Mouse (Mus musculus): Measurements from ENCODE around the gene Ruvbl2. TPM values are rescaled to one million over a fixed set of nuclear protein-coding genes. Genes with fewer than 3 reads are reported as not detected.
A peak's percentile ranks its signal among the peaks of the same experiment; 100 is the strongest.
"Not testable (repeated sequence)": the region's sequence is repeated elsewhere in the genome, so short reads cannot be mapped to it uniquely, and the experiment has no call there.

Ruvbl2 gene
- 228 and 281 TPM in 2 replicates for total RNA-seq (2012; rRNA removed)

DNA sequence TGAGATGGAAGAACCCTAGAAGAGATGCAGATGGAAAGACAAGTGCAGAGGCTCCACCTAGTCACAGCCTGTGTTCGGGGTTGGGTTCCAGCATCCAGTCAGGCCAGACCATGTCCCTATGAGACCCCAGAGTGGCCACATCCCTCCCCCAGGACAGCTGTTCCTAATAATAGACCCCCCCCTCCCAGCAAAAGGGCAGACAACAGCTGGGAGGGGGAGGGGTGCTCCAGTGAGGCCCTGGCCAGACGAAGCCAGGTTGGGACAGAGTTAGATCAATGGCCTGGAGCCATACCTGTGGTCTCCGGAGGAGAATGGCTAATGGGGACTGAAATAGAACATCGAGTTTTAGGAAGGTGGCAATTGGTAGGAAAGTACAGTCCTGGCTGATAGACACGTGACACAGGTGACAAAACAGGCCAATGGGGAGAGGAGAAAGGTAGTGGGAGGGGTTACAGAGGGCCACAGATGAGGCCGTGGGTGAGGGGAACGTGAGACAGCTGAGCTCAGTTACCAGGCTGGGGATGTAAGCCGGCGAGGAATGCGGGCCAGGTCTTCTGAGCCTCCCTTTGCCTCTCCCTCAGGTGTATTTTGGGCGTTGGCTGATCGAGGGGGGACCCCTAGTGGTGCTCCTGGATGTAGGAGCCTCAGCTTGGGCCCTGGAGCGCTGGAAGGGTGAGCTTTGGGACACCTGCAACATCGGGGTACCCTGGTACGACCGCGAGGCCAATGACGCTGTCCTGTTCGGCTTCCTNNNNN, at the start of gene Ruvbl2:
Ruvbl2 (minus strand) TSS at position 576 of the 756 bp plus-strand sequence.
- DNase-seq (ENCODE audit: low read depth, low spot score), result no peak
- H3K9ac ChIP-seq (ENCODE audit: insufficient read depth, low read depth, low read length, poor library complexity, severe bottlenecking), result peak within 1 kb of the TSS; percentile 61
- peaks cover 2% of the 10 kb centered on the region; the same call in 1 of the 2 replicates for H3K36me3 ChIP-seq (ENCODE audit: control insufficient read depth, insufficient read depth, low read length, poor library complexity, severe bottlenecking)
- no peaks in the 10 kb centered on the region for H3K9me3 ChIP-seq (ENCODE audit: control insufficient read depth, insufficient read depth, low read depth, low read length)
- TF ChIP-seq ZC3H11A (IDR thresholded peaks at IDR 0.05; ENCODE audit: borderline replicate concordance, low read depth, low read length) (no peak), MAFK (IDR thresholded peaks at IDR 0.05; ENCODE audit: insufficient read depth, low read depth, low read length) (no peak), CHD2 (IDR thresholded peaks at IDR 0.05; ENCODE audit: low read depth, low read length) (no peak), HCFC1 (IDR thresholded peaks at IDR 0.05; ENCODE audit: borderline replicate concordance, insufficient read depth, low read length) (no peak), ZNF384 (IDR thresholded peaks at IDR 0.05; ENCODE audit: low read depth, low read length) (no peak)
- H3K27ac ChIP-seq (ENCODE audit: insufficient read depth, low read depth, low read length, poor library complexity, severe bottlenecking), result no peak within 1 kb of the TSS
- peak within 1 kb of the TSS; percentile 34 to 36; a peak in 3 of 4 replicates for H3K4me3 ChIP-seq (ENCODE audit: insufficient read depth in 1 of 2, low read depth in 1 of 2, low read length in 2 of 2, poor library complexity in 1 of 2, severe bottlenecking in 1 of 2)
- in situ Hi-C loops (cut with MboI; ENCODE audit: low sequenced_read_pairs in 2 of 2, unreplicated experiment in 2 of 2), result no loop called here
- peaks cover 7 to 13% of the 10 kb centered on the region in 2 experiments for H3K4me1 ChIP-seq (ENCODE audit: control insufficient read depth in 2 of 2, insufficient read depth in 2 of 2, low read length in 2 of 2, poor library complexity in 1 of 2)

GRCm38 (mm10) chr7:45486761-45487415, 49.0 kb upstream of the Ruvbl2 start, which contains the start of gene Gm45808:
Gene Gm45808, minus strand, starts transcription at chr7:45486811.
- in situ Hi-C loops (cut with MboI; ENCODE audit: low sequenced_read_pairs in 2 of 2, unreplicated experiment in 2 of 2), result no loop called here
- H3K9ac ChIP-seq (ENCODE audit: insufficient read depth, low read depth, low read length, poor library complexity, severe bottlenecking), result peak within 1 kb of the TSS; percentile 15; the same call in 1 of the 2 replicates
- H3K9me3 ChIP-seq (ENCODE audit: control insufficient read depth, insufficient read depth, low read depth, low read length), result no peaks in the 10 kb centered on the region
- TF ChIP-seq ZC3H11A (IDR thresholded peaks at IDR 0.05; ENCODE audit: borderline replicate concordance, low read depth, low read length), result no peak
- no peak for TF ChIP-seq HCFC1 (IDR thresholded peaks at IDR 0.05; ENCODE audit: borderline replicate concordance, insufficient read depth, low read length)
- no peak for TF ChIP-seq MAFK (IDR thresholded peaks at IDR 0.05; ENCODE audit: insufficient read depth, low read depth, low read length)
- TF ChIP-seq ZNF384 (IDR thresholded peaks at IDR 0.05; ENCODE audit: low read depth, low read length), result no peak
- no peak for TF ChIP-seq CHD2 (IDR thresholded peaks at IDR 0.05; ENCODE audit: low read depth, low read length)
- DNase-seq (ENCODE audit: low read depth, low spot score), result no peak
- no peak within 1 kb of the TSS for H3K27ac ChIP-seq (ENCODE audit: insufficient read depth, low read depth, low read length, poor library complexity, severe bottlenecking)
- H3K4me3 ChIP-seq (ENCODE audit: insufficient read depth in 1 of 2, low read depth in 1 of 2, low read length in 2 of 2, poor library complexity in 1 of 2, severe bottlenecking in 1 of 2), result peak within 1 kb of the TSS in 1 of 2 experiments; percentile 97; a peak in 1 of 4 replicates
- peaks cover 6 to 14% of the 10 kb centered on the region in 2 experiments; a peak in 3 of 4 replicates for H3K4me1 ChIP-seq (ENCODE audit: control insufficient read depth in 2 of 2, insufficient read depth in 2 of 2, low read length in 2 of 2, poor library complexity in 1 of 2)
- H3K36me3 ChIP-seq (ENCODE audit: control insufficient read depth, insufficient read depth, low read length, poor library complexity, severe bottlenecking), result peaks cover 9% of the 10 kb centered on the region; the same call in 1 of the 2 replicates

GRCm38 (mm10) chr7:45486158-45486557, 48.3 kb upstream of the Ruvbl2 start:
- no peak overlapping the region for H3K4me3 ChIP-seq (ENCODE audit: insufficient read depth in 1 of 2, low read depth in 1 of 2, low read length in 2 of 2, poor library complexity in 1 of 2, severe bottlenecking in 1 of 2)
- peaks cover 6 to 16% of the 10 kb centered on the region in 2 experiments; a peak in 3 of 4 replicates for H3K4me1 ChIP-seq (ENCODE audit: control insufficient read depth in 2 of 2, insufficient read depth in 2 of 2, low read length in 2 of 2, poor library complexity in 1 of 2)
- H3K27ac ChIP-seq (ENCODE audit: insufficient read depth, low read depth, low read length, poor library complexity, severe bottlenecking), result no peak overlapping the region
- in situ Hi-C loops (cut with MboI; ENCODE audit: low sequenced_read_pairs in 2 of 2, unreplicated experiment in 2 of 2), result no loop called here
- H3K9ac ChIP-seq (ENCODE audit: insufficient read depth, low read depth, low read length, poor library complexity, severe bottlenecking), result peak overlapping the region; percentile 15; the same call in 1 of the 2 replicates
- H3K36me3 ChIP-seq (ENCODE audit: control insufficient read depth, insufficient read depth, low read length, poor library complexity, severe bottlenecking), result peaks cover 9% of the 10 kb centered on the region; the same call in 1 of the 2 replicates
- TF ChIP-seq CHD2 (IDR thresholded peaks at IDR 0.05; ENCODE audit: low read depth, low read length) (no peak), HCFC1 (IDR thresholded peaks at IDR 0.05; ENCODE audit: borderline replicate concordance, insufficient read depth, low read length) (no peak), ZC3H11A (IDR thresholded peaks at IDR 0.05; ENCODE audit: borderline replicate concordance, low read depth, low read length) (no peak), MAFK (IDR thresholded peaks at IDR 0.05; ENCODE audit: insufficient read depth, low read depth, low read length) (no peak), ZNF384 (IDR thresholded peaks at IDR 0.05; ENCODE audit: low read depth, low read length) (no peak)
- no peaks in the 10 kb centered on the region for H3K9me3 ChIP-seq (ENCODE audit: control insufficient read depth, insufficient read depth, low read depth, low read length)
- DNase-seq (ENCODE audit: low read depth, low spot score), result no peak

DNA sequence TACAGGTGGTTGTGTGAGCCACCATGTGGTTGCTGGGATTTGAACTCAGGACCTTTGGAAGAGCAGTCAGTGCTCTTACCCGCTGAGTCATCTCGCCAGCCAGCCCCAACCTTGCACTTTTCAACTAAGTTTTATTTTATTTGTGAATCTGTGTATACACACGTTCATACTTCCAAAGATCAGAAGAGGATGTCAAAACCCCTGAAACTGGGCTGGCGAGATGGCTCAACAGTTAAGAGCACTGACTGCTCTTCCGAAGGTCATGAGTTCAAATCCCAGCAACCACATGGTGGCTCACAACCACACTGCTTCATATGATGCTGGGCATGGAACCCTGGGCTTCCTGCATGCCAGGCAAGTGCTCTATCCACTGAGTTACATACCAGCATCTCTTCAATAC, 47.1 kb upstream of the Ruvbl2 start:
- in situ Hi-C loops (cut with MboI; ENCODE audit: low sequenced_read_pairs in 2 of 2, unreplicated experiment in 2 of 2); H3K4me3 ChIP-seq (ENCODE audit: insufficient read depth in 1 of 2, low read depth in 1 of 2, low read length in 2 of 2, poor library complexity in 1 of 2, severe bottlenecking in 1 of 2); H3K27ac ChIP-seq (ENCODE audit: insufficient read depth, low read depth, low read length, poor library complexity, severe bottlenecking); H3K9me3 ChIP-seq (ENCODE audit: control insufficient read depth, insufficient read depth, low read depth, low read length); H3K9ac ChIP-seq (ENCODE audit: insufficient read depth, low read depth, low read length, poor library complexity, severe bottlenecking); DNase-seq (ENCODE audit: low read depth, low spot score); H3K36me3 ChIP-seq (ENCODE audit: control insufficient read depth, insufficient read depth, low read length, poor library complexity, severe bottlenecking): not testable (repeated sequence)
- H3K4me1 ChIP-seq (ENCODE audit: control insufficient read depth in 2 of 2, insufficient read depth in 2 of 2, low read length in 2 of 2, poor library complexity in 1 of 2), result peaks cover 2 to 11% of the 10 kb centered on the region in 2 experiments; a peak in 2 of 4 replicates
